8 mouse cellular contexts compared by ENCODE assay signal in the genomic region with DNA sequence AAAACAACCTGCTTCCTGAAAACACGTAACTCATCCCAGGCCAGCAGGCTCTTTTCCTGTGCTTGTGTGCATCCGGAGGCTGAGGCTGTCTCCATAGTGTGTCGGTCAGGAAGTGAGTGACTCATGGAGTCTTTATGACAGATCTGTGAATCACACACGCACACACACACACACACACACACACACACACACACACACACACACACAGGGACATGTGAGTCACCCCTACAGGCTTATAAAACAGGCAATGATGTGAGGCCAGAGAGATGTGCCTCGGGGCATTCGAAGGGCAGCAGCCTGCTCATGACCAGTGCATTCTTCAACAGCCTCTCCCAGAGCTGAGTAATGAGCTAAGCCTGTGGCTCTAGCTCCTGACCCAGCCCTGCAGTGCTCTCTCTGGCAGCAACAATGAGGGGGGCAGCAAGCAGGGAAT.
DNase-seq lines count a peak whose midpoint lies in the region; ATAC-seq lines count a peak whose summit lies in the region.

No protein-coding gene starts in this region.

- no peak overlapping the region for H3K4me2 ChIP-seq in neural tube, embryonic 15.5 days

- H3K4me3 ChIP-seq in neural tube, embryonic 15.5 days (replicated peaks): no peak overlapping the region

- no peak overlapping the region for H3K27ac ChIP-seq in neural tube, embryonic 15.5 days (replicated peaks)

- no peaks in the 10 kb centered on the region for H3K9me3 ChIP-seq in neural tube, embryonic 15.5 days (replicated peaks)

- H3K27me3 ChIP-seq in neural tube, embryonic 15.5 days (replicated peaks): no peaks in the 10 kb centered on the region

- 54% methylated on average over 6 of the region's 6 CpGs for WGBS in neural tube, embryonic 15.5 days

- DNase-seq in neural tube, embryonic 10.5 days (ENCODE audit: extremely low spot score, low spot score): peak; percentile 29
- peak; percentile 34 for DNase-seq in embryo, embryonic 9.5 days (ENCODE audit: extremely low spot score)
- peak; percentile 38 for DNase-seq in lung, postnatal 25 days (ENCODE audit: low spot score)
- no peak for DNase-seq in thymus, adult 18-20 months
- DNase-seq in layer of hippocampus, adult 18-20 months (ENCODE audit: low spot score in 2 of 2): no peak
- no peak for DNase-seq in frontal cortex, postnatal 25 days (ENCODE audit: low spot score in 2 of 2)

- no peaks in the 10 kb centered on the region for H3K36me3 ChIP-seq in neural tube, embryonic 15.5 days

- peaks cover 5% of the 10 kb centered on the region; the same call in 1 of the 2 replicates for H3K4me1 ChIP-seq in neural tube, embryonic 15.5 days

- no peak overlapping the region for H3K9ac ChIP-seq in neural tube, embryonic 15.5 days (replicated peaks)

- ATAC-seq in neural tube, embryonic 15.5 days (ENCODE audit: low FRiP score): no peak
- peak; percentile 28 for ATAC-seq in inflammation-experienced regulatory T-cells, adult 6 months

Comparison
In these comparisons a context has a peak if more than half of its experiments do, and no peak if none do; other contexts are left out.
1. DNase-seq: peak in neural tube, embryonic 10.5 days (single experiment), embryo, embryonic 9.5 days (single experiment) and lung, postnatal 25 days (single experiment); none in thymus, adult 18-20 months (0 of 2), layer of hippocampus, adult 18-20 months (0 of 2) and frontal cortex, postnatal 25 days (0 of 2).